Mouse (Mus musculus) inflammation-experienced regulatory T-cells, adult 16 weeks (primary cell): ENCODE results near the gene Ctsc. TPM values are rescaled to one million over a fixed set of nuclear protein-coding genes. Genes with fewer than 3 reads are reported as not detected.

Source experiments
- polyA plus RNA-seq: library from polyadenylated mRNA; unstranded; fragments of 100-300 nt; shearing (Covaris generic); gene quantifications from one replicate; pipeline ENCODE4 v1.2.1, GENCODE M21; 2017

The Ctsc gene
- 141 TPM for polyA plus RNA-seq

DNA sequence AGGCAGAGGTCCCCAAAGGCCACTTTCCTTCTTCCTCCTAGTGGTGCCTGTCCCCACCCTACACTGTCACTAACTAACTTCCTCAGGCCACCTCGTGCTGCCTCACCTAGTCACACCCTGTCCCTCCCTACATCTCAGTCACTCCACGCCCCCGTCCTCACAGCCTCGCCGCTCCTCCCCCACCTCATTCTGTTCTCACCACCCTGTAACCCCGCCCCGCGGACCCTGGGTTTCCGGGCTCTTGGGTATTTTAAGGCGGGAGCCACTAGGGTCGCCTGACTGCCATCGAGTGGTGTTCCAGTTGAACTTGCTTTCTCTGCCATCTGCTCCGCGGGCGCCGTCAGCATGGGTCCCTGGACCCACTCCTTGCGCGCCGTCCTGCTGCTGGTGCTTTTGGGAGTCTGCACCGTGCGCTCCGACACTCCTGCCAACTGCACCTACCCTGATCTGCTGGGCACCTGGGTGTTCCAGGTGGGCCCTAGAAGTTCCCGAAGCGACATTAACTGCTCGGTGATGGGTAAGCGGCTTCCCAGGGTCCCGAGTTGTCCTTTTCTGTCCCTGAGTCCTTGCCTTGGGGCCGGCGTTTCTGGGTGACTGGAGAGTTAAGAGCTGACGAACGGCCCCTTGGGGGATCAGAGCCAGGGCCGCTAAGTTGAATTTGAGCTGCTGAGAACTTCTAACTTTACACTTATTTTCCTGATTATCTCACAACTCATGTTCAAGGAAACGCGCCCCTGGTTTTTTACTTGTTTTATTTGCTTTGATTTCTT is at the start of gene Ctsc:
TSS of gene Ctsc (plus strand) at position 228 of the 770 bp plus-strand sequence.

Other genes starting within 250 kb of the Ctsc start
- not detected for gene Rab38, start 152.2 kb downstream of the Ctsc start, polyA plus RNA-seq